Mouse (Mus musculus) megakaryocyte, embryonic 14.5 days (primary cell): ENCODE measurements around the gene Atxn3.

ENCODE experiments used
- FLI1 ChIP-seq: IDR thresholded peaks from 2 replicates; pipeline ENCODE4 v1.6.1; 2012; ENCODE audit warnings: low read length, inconsistent platforms, mixed read lengths
- GATA1 ChIP-seq: IDR thresholded peaks from 3 replicates; pipeline ENCODE4 v1.6.1; 2012; ENCODE audit warnings: mixed read lengths, low read length, inconsistent platforms, borderline replicate concordance

DNA sequence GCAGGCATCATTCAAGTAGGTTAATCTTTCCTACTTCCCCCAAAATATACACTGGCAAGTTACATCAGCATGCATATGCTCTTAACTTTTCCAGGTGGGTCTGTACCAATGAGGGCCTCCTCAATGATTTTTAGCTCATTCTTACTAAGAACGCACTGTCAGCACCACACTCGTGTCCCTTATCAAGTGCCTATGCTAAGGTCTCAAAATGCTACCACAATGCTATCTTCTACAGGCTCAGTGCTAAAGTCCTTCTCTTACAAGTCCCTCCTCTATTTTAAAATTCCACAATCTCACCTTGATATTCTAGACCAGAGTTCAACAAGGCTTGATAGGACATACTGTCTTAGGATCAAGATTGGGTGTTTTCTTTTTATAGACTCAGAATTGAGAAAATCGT lies 53.9 kb downstream of the Atxn3 start:
- TF ChIP-seq GATA1 (no peak), FLI1 (no peak)
